Mouse (Mus musculus) G1E (cell line): ENCODE results near the gene Slc38a7.

Experiments
- CTCF ChIP-seq: IDR thresholded peaks from 2 replicates; pipeline ENCODE4 v1.5.1; 2012; ENCODE audit warnings: low read depth, low read length, inconsistent platforms, mixed read lengths
- GATA1 ChIP-seq: IDR thresholded peaks from 2 replicates; pipeline ENCODE4 v1.6.1; 2012; ENCODE audit warnings: borderline replicate concordance, low read length, inconsistent platforms, mixed read lengths
- GATA2 ChIP-seq: IDR thresholded peaks from 2 replicates; pipeline ENCODE4 v1.6.1; 2012; ENCODE audit warnings: low read depth, low read length, inconsistent platforms, borderline replicate concordance
- POLR2AphosphoS5 ChIP-seq: IDR thresholded peaks from 2 replicates; pipeline ENCODE4 v1.6.1; 2012; ENCODE audit warnings: low read depth, low read length, inconsistent platforms; ENCODE audit not compliant: insufficient replicate concordance
- TAL1 ChIP-seq: conservative IDR thresholded peaks from 2 replicates; pipeline ENCODE4 v1.6.1; 2012; ENCODE audit warnings: low read depth, low read length, inconsistent platforms, mixed read lengths

- TF ChIP-seq CTCF, result no peak
- TF ChIP-seq TAL1, result no peak
- no peak for TF ChIP-seq GATA1
- no peak for TF ChIP-seq POLR2AphosphoS5
- TF ChIP-seq GATA2, result no peak
These were observed 8.3 kb downstream of the Slc38a7 start for GRCm38 (mm10) chr8:95845026-95845425.
